Mouse (Mus musculus): ENCODE data around the gene Lhx4.

DNA sequence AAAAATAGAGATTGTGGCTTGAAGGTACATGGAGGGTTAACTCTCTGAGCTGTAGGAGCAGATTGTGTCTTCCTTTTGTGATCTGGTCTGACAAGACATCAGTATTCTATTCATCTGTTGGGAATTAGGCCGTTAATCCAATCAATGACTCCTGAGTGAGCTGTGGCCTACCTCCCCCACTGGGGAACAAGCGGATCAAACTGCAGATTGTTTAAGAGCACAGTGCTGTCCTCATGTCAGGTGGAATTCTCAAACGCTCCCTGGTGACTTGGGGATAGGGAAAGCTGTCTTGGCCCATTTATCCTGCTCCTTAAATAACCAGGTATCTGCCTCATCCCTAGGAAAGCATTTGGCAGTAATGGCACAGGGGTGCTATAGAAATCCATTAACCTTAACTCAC lies 96.5 kb downstream of the Lhx4 start:
- no peak for TF ChIP-seq CTCF (IDR thresholded peaks at IDR 0.05; ENCODE audit: extremely low read depth, insufficient read length, insufficient replicate concordance, low read depth, low read length)
- TF ChIP-seq POLR2A (IDR thresholded peaks at IDR 0.05; ENCODE audit: low read depth, low read length), result no peak
